Mouse (Mus musculus) thymus, postnatal 0 days (tissue): ENCODE results near the gene Myl6. TPM values are rescaled to one million over a fixed set of nuclear protein-coding genes. Genes with fewer than 3 reads are reported as not detected.
"Not testable (repeated sequence)": the region's sequence is repeated elsewhere in the genome, so short reads cannot be mapped to it uniquely, and the experiment has no call there.

Experiments used
- DNase-seq: peaks from one replicate; pipeline ENCODE4 v3.0.0-alpha.2; 2015; ENCODE audit warnings: low spot score
- polyA plus RNA-seq: library from polyadenylated mRNA; unstranded; fragments of >200 nt; fragmentation: Nextera tagmentation; extraction: Ambion mirVana; gene quantifications from 2 replicates; pipeline ENCODE4 v1.2.1, GENCODE M21; 2015

Gene Myl6
- polyA plus RNA-seq, 1 experiment from 2014 or later, result 963 TPM

GRCm38 (mm10) chr10:128510301-128510700 is 16.4 kb upstream of the Myl6 start:
- DNase-seq, result no peak

GRCm38 (mm10) chr10:128509831-128510230 is 15.9 kb upstream of the Myl6 start:
- no peak for DNase-seq

DNA sequence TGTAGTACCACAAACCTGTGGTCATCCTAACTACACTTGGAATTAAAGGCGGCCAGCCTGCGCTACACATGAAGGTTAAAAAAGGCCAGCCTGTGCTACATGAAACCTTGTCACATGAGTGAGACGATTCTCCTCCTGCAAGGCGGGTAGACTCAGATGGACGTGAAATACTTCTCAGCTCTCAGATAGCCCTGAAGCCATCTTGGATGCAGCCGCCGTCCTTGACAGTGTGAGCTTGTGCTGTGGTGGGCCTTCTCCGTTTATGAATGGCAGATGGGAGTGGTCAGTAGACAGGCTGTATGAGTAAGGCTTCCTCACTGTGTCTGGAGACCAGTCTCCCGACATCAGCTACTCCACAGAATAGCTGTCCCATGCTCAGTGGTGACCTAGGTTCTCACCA is 15.3 kb upstream of the Myl6 start:
- no peak for DNase-seq

DNA sequence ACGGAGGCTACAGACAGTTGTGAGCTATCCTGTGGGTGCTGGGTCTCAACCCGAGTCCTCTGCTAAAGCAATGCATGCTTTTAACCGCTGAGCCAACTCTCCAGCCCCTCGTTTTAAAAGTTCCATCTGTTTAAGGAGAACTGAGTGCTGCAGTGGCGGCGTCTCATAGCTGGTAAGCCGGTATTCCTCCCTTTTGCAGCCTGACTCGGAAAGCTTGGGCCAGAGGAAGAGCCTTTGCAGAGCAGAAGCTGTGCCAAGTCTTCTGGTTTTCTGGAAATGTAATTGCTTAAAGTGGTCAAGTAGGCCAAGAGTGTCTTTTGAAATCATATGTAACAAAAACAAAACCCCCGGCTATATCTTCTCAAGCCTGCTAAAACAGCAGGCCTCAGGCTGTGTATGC is 14.3 kb upstream of the Myl6 start:
- no peak for DNase-seq

DNA sequence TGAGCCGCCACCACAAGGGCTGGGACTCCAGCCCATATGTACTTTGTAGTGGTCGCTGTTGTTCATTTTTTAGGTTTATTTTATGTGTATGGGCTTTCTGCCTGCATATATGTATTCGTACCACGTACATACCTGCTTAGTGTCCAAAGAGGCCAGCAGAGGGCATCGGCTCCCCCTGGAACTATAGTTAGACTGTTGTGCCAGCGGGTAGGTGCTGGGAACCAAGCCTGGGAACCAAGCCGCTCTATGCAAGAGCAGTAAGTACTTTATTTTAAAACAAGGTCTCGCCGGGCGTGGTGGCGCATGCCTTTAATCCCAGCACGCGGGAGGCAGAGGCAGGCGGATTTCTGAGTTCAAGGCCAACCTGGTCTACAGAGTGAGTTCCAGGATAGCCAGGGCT is 12.0 kb upstream of the Myl6 start:
- DNase-seq, result no peak

DNA sequence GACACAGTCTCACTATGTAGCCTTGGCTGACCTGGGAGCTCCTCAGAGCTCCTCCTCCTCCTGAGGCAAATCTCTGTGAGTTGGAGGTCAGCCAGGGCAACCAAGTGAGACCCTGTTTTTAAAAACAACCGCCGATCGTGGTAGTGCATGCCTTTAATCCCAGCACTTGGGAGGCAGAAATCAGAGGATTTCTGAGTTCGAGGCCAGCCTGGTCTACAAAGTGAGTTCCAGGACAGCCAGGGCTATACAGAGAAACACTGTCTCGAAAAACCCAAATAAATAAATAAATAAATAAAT is 11.4 kb upstream of the Myl6 start:
- not testable (repeated sequence) for DNase-seq

DNA sequence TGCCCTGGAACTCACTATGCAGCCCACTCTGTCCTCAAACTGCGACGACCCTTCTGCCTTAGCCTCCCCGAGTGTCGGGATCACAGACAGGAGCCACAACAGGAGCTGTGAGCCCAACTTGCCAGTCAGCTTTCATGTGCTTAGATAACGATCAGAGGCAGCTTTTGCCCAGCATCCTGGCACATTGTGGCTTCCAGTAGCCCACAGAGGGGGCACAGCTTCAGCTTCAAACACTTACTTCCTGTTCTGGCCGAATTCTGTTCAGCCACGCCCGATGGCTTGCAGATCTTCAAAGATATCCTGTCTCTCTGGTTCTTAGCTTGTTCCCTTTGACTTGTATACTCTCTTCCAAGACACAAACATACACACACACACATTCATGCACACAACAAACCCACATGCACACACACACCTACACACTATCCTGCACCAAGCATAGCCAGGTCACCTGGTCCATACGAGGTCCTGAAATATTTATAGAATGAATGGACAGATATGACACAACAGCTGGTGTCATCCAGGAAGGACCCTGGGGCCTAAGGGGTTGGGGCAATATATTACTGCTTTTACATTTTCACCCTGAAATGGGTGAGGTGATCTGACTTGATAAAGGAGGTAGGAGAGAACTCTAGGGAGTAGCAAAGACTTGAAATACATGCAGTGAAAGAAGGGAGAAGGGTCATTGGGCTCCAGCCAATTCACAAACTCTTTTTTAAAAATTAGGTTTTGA is 10.9 kb upstream of the Myl6 start:
- DNase-seq, result peak; percentile 71

DNA sequence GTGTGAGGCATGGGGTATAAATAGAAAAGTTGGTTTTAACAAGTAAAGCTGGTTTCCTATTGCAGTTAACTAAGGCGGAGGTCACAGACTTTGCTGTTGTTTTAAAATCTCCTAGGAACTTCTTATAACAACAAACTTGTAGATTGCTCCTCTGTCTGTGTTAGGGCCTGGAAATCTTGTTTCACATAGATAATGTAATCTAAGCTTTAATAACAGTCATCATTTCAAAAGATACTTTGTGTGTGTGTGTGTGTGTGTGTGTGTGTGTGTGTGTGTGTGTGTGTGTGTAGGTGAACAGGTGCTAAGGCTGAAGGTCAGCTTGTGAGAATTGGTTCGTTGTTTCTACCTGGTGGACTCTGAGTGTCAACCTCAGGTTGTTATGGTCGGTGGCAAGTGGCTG is 10.1 kb upstream of the Myl6 start:
- DNase-seq, result no peak

- no peak for DNase-seq
Observed at GRCm38 (mm10) chr10:128503532-128503931, 9.6 kb upstream of the Myl6 start.

DNA sequence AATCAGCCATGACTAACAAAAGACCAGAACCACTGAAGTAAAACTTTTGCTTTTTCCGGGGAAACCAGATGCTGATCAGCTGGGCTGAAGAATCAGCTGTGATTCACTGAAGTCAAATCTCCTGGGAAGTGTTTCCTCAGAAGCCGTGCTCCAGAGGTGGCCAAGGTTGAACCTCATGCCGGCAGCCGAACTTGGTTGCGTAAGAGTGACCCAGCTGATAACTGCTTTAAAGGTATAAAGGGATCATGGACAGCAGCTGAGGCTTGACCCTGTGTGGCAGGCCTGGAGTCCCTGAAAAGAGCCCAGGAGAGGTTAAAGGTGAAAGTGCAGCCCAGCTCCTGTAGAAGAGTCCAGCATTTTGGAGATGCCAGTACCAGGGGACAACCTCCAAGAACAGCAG is 8.4 kb upstream of the Myl6 start:
- DNase-seq, result no peak

DNA sequence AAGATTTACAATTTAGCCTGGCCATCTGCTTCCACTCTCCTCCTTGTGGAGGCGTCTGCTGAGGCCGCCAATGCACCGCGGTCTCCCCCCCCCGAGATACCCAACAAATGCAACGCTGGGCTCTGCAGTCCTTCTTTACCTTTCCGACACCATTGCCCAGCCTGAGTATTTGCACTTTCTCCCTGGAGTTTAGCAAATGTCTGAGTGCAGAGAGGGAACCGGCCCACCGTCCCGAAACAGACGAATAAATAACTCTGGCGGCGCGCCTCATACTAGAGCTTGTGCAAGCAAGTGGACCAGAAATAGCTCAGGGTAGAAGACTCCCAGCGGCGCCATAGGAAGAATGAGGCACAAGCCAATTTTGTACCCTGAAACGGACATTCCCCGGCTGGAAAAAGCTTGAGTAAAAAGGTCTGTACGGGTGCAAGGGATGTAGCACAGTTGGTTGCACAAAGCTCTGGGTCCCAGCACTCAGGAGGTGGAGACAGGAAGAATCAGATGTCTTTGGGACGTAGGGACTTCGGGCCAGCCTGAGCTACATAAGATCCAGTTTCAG is 5.2 kb upstream of the Myl6 start:
- peak; percentile 34 for DNase-seq

DNA sequence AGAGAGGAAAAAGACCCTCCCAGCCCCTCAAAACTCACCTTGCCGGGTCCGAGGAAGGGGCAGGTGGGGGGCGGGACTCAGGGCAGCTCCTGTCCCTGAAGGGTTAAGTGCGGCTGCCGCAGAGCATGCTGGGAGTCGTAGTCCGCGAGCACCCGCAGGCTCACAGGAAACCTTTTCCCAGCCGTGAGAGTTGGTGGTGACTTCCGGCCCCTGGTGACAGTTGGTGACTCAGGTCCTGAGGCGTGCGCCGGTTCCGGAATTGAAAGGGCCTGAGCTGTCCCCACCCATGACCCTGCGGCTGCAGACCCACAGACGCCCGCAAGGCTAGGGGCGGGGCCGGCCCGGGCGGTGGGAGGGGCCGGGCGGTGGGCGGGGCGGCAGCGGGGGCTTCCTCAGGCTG is 4.6 kb upstream of the Myl6 start, which contains the start of gene Myl6b:
TSS of gene Myl6b (minus strand) at position 96 of the 400 bp plus-strand sequence.
- DNase-seq, result peak; percentile 97

DNA sequence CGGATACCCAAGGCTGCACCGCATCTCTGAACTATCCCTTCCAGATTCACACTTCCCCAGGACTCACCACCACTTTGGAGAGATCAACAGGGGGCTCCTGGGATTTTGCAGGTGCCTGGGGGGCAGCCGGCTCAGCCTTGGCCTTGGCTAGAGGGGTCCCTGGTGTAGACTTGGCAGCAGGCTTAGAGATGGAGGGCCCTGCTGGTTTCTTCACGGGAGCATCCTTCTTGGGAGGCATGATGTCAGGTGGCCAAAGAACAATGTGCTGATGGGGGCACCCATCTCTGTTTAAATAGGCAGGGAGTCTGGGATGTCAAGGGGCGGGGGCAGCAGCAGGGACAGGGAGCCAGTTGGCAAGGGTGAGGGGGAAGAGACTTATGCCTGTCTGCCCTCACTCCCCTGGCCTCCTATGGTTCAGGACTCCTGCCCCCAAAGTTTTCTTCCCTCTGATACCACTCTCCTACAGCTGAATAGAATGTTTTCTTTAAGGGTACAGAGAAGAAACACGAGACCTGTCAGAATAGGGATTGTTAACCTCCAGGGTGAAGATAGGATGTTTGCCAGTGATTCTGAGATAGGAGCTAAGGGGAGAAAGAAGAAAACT is 3.3 kb upstream of the Myl6 start:
- DNase-seq, result no peak

DNA sequence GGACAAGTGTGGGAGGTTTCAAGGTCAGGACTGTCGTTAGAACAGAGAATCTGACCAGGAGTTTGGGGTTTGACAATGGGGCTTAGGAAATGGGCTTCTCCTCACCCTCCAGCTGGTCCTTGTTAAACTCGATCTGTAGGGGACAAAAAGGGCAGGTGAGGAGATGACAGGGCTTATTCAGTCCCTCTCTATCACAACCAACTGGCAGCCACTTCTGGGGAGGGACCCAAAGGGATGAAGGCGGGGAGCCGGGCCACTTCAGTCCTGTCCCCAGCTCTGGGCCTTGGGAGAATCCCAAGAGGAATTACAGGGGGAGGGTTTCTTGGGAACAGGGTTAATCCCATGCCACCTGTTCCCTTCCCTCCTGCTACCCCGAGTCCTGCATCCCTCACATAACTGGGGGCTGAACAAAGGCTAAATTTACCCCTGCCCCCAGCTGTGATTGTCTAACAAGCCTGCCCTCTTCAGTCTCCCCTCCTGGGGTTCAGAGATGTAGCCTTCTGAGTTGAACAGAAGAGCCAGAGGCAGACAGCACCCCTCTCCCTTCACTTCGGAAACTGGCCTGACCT is 2.6 kb upstream of the Myl6 start:
- DNase-seq, result no peak

DNA sequence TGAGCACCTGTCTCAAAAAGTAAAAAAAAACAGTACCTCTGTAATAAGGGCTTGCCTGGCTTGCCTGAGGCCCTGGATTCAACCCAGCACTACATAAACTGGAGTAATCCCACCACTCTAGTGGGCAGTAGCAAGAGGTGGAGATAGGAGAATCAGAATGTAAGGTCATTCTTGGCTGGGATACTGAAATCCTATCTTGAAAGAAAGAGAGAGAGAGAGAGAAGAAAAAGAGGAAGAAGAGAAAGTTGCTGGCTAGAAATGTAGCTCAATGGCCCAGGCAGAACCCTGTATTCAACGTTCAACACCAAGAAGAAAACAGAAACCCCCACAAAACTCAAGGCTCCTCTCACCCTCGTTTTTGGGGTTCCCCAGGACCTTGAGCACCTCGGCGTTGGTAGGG is 2.0 kb upstream of the Myl6 start:
- DNase-seq, result no peak

DNA sequence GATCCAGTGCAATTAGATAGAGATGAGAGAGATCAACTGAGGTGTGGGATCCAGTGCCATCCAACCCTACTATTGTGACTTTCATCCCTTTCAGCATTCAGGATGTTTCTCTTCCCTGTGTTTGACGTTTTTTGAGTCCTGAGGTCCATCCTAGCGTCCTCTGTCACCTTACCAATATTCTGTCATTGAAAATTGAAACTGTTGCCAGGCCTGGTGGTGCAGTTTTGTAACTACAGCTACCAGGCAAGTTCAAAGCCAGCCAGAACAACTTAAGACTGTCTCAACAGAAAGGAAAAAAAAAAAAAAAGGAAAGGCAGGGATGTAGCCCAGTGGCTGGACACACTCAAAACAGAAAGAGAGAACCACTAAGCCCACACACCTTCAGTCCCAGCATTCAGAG is 1.3 kb upstream of the Myl6 start:
- no peak for DNase-seq

GRCm38 (mm10) chr10:128494667-128495245 is 811 bp upstream of the Myl6 start:
- DNase-seq, result no peak

DNA sequence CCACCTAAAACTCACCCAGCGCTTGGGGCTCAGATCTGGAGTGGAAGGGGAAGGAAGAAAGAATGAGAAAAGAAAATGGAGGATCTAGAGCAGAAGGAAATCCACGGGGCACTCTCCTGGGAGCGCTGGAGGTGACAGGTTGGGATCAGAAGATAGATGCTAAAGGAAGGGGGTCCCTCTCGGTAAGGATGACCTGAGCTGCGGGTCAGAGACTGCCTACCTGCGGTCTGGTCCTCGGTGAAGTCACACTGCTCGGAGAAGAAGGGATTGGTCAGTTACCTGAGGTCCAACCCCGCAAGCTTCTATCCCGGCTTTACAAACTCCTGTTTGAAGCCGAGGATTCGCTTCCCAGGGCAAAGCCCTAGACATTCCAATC is 638 bp downstream of the Myl6 start:
- DNase-seq, result no peak

DNA sequence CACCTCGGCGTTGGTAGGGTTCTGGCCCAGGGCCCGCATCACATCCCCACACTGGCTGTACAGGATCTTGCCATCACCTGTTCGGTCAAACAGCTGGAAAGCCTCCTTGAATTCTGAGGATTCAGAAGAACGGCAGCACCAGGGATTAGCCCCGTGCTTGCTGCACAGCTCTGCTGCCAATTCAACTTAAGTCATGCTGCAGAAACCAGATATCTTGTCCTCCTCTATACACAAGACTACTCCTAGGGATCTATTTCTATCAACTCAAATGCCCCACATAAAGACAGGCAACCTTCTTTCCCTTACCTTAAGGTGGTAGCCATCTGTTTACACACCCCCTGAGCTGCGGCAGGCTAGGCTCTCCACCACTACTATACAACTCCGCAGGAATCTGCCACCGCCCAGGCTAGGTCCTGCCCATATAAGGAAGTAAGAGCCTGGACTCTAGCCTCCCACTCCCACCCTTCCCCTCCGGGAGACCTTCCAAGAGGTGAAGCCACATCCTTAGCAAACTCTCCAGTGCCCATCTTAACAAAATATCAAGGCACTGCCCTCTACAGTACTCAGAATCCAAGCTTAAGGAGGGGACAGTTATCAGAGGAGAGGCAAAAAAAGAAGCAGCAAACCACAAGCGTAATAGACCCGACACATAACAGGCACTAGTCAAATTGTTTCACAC is 1.2 kb downstream of the Myl6 start:
- peak; percentile 30 for DNase-seq

- DNase-seq, result not testable (repeated sequence)
Observed at GRCm38 (mm10) chr10:128492051-128492450, 1.9 kb downstream of the Myl6 start.

DNA sequence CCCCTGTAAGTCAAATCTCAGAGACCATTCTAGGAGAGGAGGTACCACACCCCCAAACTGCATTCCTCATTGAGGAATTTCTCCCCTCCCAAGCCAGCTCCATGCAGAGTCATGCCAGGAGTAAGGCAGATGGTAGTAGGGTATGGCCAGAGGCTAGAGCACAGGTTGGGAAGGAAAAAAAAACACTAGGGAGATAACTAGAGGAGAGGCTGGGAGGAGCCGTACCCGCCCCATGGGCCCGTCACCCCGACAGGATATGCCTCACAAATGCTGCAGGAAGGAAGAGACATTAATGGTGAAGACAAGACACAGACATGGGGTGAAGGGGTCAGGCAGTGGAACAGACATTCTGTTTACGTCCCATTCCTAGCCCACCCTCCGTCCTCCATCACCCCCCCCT is 2.5 kb downstream of the Myl6 start:
- no peak for DNase-seq

DNA sequence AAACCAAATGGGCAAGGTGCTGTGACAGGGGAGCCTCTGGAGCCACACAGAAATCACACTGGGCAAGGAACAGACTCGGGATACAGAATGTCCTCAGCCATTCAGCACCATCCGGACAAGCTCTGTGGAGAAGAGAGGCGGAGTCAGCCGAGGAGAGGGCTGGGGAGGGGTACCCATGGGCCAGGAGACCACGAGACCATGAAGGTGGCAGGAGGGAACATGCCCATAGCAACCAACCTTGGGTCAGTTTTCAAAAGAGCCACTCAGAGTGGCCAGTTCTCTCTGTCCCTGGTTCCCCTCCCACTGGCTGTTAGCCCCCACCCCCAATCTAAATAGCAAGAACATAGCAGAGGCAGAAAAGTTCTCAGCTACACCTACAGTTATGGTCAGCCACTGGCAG is 3.0 kb downstream of the Myl6 start:
- DNase-seq, result no peak
